Mouse (Mus musculus): ENCODE measurements around the gene Vwa8. TPM values are rescaled to one million over a fixed set of nuclear protein-coding genes. Genes with fewer than 3 reads are reported as not detected.
"Not testable (repeated sequence)": the region's sequence is repeated elsewhere in the genome, so short reads cannot be mapped to it uniquely, and the experiment has no call there.

Vwa8 gene
- polyA plus RNA-seq, 1 experiment from 2014 or later, result 11.7 TPM

GRCm38 (mm10) chr14:78886566-78887234 lies 37.8 kb downstream of the Vwa8 start:
- Histone ChIP-seq H3K4me2 (replicated peaks; ENCODE audit: low read depth) (no peak overlapping the region), H3K4me1 (replicated peaks; ENCODE audit: control insufficient read depth, insufficient read depth) (no peaks in the 10 kb centered on the region), H3K9ac (ENCODE audit: low read length) (no peak overlapping the region), H3K36me3 (ENCODE audit: control insufficient read depth, insufficient read depth, low read length) (no peaks in the 10 kb centered on the region), H3K9me3 (ENCODE audit: control insufficient read depth, low read length) (no peaks in the 10 kb centered on the region), H3K27ac (replicated peaks) (no peak overlapping the region), H3K4me3 (ENCODE audit: low read depth, low read length) (no peak overlapping the region), H3K27me3 (ENCODE audit: control insufficient read depth, insufficient read depth, low read length) (no peaks in the 10 kb centered on the region)
- DNase-seq (ENCODE audit: low spot score) (no peak), ATAC-seq (ENCODE audit: low FRiP score, low TSS enrichment) (no peak)
- 88% methylated on average over 8 of the region's 8 CpGs for WGBS
- TF ChIP-seq CTCF (IDR thresholded peaks at IDR 0.05; ENCODE audit: low read depth), result no peak
- TF ChIP-seq EP300 (optimal IDR thresholded peaks at IDR 0.05), result no peak

GRCm38 (mm10) chr14:78887494-78887893 lies 38.6 kb downstream of the Vwa8 start:
- not testable (repeated sequence) for H3K36me3 ChIP-seq (ENCODE audit: control insufficient read depth, insufficient read depth, low read length); H3K4me3 ChIP-seq (ENCODE audit: low read depth, low read length); H3K9me3 ChIP-seq (ENCODE audit: control insufficient read depth, low read length); H3K4me2 ChIP-seq (replicated peaks; ENCODE audit: low read depth); H3K27me3 ChIP-seq (ENCODE audit: control insufficient read depth, insufficient read depth, low read length); DNase-seq (ENCODE audit: low spot score); H3K9ac ChIP-seq (ENCODE audit: low read length); ATAC-seq (ENCODE audit: low FRiP score, low TSS enrichment); H3K4me1 ChIP-seq (replicated peaks; ENCODE audit: control insufficient read depth, insufficient read depth); H3K27ac ChIP-seq (replicated peaks)
- WGBS, result 95% methylated on average over 14 of the region's 18 CpGs

GRCm38 (mm10) chr14:78895496-78895895 lies 46.6 kb downstream of the Vwa8 start:
- Histone ChIP-seq H3K9ac (ENCODE audit: low read length) (no peak overlapping the region), H3K27me3 (ENCODE audit: control insufficient read depth, insufficient read depth, low read length) (no peaks in the 10 kb centered on the region), H3K36me3 (ENCODE audit: control insufficient read depth, insufficient read depth, low read length) (no peaks in the 10 kb centered on the region), H3K4me2 (replicated peaks; ENCODE audit: low read depth) (no peak overlapping the region), H3K27ac (replicated peaks) (no peak overlapping the region), H3K4me1 (replicated peaks; ENCODE audit: control insufficient read depth, insufficient read depth) (no peaks in the 10 kb centered on the region), H3K9me3 (ENCODE audit: control insufficient read depth, low read length) (no peaks in the 10 kb centered on the region), H3K4me3 (ENCODE audit: low read depth, low read length) (no peak overlapping the region)
- DNase-seq (ENCODE audit: low spot score), result no peak
- 100% methylated on average over 1 of the region's 1 CpGs for WGBS
- TF ChIP-seq CTCF (IDR thresholded peaks at IDR 0.05; ENCODE audit: low read depth), result no peak
- no peak for TF ChIP-seq EP300 (optimal IDR thresholded peaks at IDR 0.05)
- no peak for ATAC-seq (ENCODE audit: low FRiP score, low TSS enrichment)

- no peak overlapping the region for H3K27ac ChIP-seq (replicated peaks)
- 79% methylated on average over 5 of the region's 5 CpGs for WGBS
- no peaks in the 10 kb centered on the region for H3K36me3 ChIP-seq (ENCODE audit: control insufficient read depth, insufficient read depth, low read length)
- H3K9me3 ChIP-seq (ENCODE audit: control insufficient read depth, low read length), result no peaks in the 10 kb centered on the region
- H3K9ac ChIP-seq (ENCODE audit: low read length), result no peak overlapping the region
- no peaks in the 10 kb centered on the region for H3K4me1 ChIP-seq (replicated peaks; ENCODE audit: control insufficient read depth, insufficient read depth)
- no peak overlapping the region for H3K4me2 ChIP-seq (replicated peaks; ENCODE audit: low read depth)
- TF ChIP-seq CTCF (IDR thresholded peaks at IDR 0.05; ENCODE audit: low read depth), result no peak
- TF ChIP-seq EP300 (optimal IDR thresholded peaks at IDR 0.05), result no peak
- DNase-seq (ENCODE audit: low spot score) (no peak), ATAC-seq (ENCODE audit: low FRiP score, low TSS enrichment) (no peak)
- no peaks in the 10 kb centered on the region for H3K27me3 ChIP-seq (ENCODE audit: control insufficient read depth, insufficient read depth, low read length)
- no peak overlapping the region for H3K4me3 ChIP-seq (ENCODE audit: low read depth, low read length)
Measured at GRCm38 (mm10) chr14:78896252-78896651, 47.4 kb downstream of the Vwa8 start.

GRCm38 (mm10) chr14:78900770-78901169 lies 51.9 kb downstream of the Vwa8 start:
- DNase-seq (ENCODE audit: low spot score), result no peak
- ATAC-seq (ENCODE audit: low FRiP score, low TSS enrichment), result peak; percentile 12; the same call in 1 of the 2 replicates
- TF ChIP-seq EP300 (optimal IDR thresholded peaks at IDR 0.05), result no peak
- 0 out of 2 replicates have a peak, but pooled peaks have one; percentile 17 for TF ChIP-seq CTCF (IDR thresholded peaks at IDR 0.05; ENCODE audit: low read depth)
- H3K27me3 ChIP-seq (ENCODE audit: control insufficient read depth, insufficient read depth, low read length), result no peaks in the 10 kb centered on the region
- no peaks in the 10 kb centered on the region for H3K36me3 ChIP-seq (ENCODE audit: control insufficient read depth, insufficient read depth, low read length)
- 10% methylated on average over 2 of the region's 2 CpGs for WGBS
- H3K27ac ChIP-seq (replicated peaks), result no peak overlapping the region
- H3K4me1 ChIP-seq (replicated peaks; ENCODE audit: control insufficient read depth, insufficient read depth), result no peaks in the 10 kb centered on the region
- H3K9me3 ChIP-seq (ENCODE audit: control insufficient read depth, low read length), result no peaks in the 10 kb centered on the region
- no peak overlapping the region for H3K9ac ChIP-seq (ENCODE audit: low read length)
- H3K4me3 ChIP-seq (ENCODE audit: low read depth, low read length), result no peak overlapping the region
- H3K4me2 ChIP-seq (replicated peaks; ENCODE audit: low read depth), result no peak overlapping the region

GRCm38 (mm10) chr14:78908205-78908863 lies 59.5 kb downstream of the Vwa8 start:
- H3K27me3 ChIP-seq (ENCODE audit: control insufficient read depth, insufficient read depth, low read length), result no peaks in the 10 kb centered on the region
- WGBS, result 85% methylated on average over 10 of the region's 10 CpGs
- TF ChIP-seq CTCF (IDR thresholded peaks at IDR 0.05; ENCODE audit: low read depth), result no peak
- TF ChIP-seq EP300 (optimal IDR thresholded peaks at IDR 0.05), result no peak
- no peaks in the 10 kb centered on the region for H3K36me3 ChIP-seq (ENCODE audit: control insufficient read depth, insufficient read depth, low read length)
- no peak overlapping the region for H3K9ac ChIP-seq (ENCODE audit: low read length)
- DNase-seq (ENCODE audit: low spot score) (no peak), ATAC-seq (ENCODE audit: low FRiP score, low TSS enrichment) (no peak)
- H3K4me2 ChIP-seq (replicated peaks; ENCODE audit: low read depth), result no peak overlapping the region
- no peak overlapping the region for H3K4me3 ChIP-seq (ENCODE audit: low read depth, low read length)
- no peak overlapping the region for H3K27ac ChIP-seq (replicated peaks)
- H3K4me1 ChIP-seq (replicated peaks; ENCODE audit: control insufficient read depth, insufficient read depth), result no peaks in the 10 kb centered on the region
- no peaks in the 10 kb centered on the region for H3K9me3 ChIP-seq (ENCODE audit: control insufficient read depth, low read length)

Data from stomach, postnatal 0 days (tissue).